Mouse (Mus musculus) left cerebral cortex, adult 8-10 months (tissue): Measurements from ENCODE around the gene Oxtr. TPM values are rescaled to one million over a fixed set of nuclear protein-coding genes. Genes with fewer than 3 reads are reported as not detected.

Experiments
- DNase-seq, 2 experiments: peaks; one replicate each; pipeline ENCODE4 v3.0.0; 2022; ENCODE audit warnings: low spot score in 2 of 2
- total RNA-seq, 4 experiments: library from RNA; stranded (reverse); gene quantifications; 2 replicates each; pipeline ENCODE4 v1.2.4; 2022

Gene Oxtr
- total RNA-seq, 4 experiments from 2014 or later = 4.3 to 5.1 (median 4.7) TPM

DNA sequence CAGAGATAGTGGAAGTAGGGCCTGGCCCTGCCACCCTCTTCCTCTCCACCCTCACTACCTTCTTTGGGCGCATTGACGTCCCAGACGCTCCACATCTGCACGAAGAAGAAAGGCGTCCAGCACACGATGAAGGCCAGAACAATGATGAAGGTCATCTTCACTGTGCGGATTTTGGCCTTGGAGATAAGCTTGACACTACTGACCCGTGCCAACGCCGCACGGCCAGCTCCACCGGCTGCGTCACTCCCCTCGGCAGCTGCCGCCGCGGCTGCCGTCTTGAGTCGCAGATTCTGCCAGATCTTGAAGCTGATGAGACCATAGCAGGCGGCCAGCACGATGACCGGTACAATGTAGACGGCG, 942 bp downstream of the Oxtr start:
- no peak for DNase-seq

DNA sequence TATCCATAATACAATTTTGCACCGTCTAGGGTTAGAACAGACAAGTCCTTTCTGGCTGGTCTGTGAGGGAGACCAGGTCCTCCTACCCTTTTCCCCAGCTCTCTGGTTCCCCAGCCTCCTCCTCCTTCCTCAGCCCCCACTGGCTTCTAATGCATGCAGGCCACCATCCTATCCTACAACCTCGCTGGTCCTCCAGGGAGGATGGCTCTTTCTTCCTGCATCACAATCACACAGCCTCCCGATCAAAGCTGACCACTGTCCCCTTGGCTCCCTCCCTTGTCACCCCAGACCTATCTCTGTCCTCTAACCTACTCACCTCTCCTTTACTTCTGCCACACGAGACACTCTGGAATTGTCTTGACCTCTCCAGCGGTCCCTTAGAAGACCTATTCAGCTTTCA, 1.8 kb downstream of the Oxtr start:
- DNase-seq = no peak

DNA sequence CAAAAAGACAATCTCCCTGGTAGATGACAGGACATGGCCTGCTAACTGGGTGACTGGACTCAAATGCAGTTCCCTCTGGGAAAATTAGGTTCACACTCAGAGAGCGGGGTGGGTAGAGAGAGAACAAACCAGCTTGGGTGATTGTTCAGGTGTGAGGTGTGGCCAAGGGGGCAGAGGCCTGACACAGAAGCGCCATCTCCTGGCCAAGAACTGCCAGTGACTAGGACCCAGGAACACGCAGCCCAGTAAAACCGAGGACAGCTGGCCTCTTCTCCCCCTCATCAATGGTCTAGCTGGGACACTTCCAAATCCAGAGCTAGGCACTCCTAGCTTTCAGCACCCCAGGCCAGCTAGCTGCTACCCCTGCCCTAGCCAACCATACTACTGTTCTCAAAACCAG, 5.4 kb downstream of the Oxtr start:
- no peak for DNase-seq

DNA sequence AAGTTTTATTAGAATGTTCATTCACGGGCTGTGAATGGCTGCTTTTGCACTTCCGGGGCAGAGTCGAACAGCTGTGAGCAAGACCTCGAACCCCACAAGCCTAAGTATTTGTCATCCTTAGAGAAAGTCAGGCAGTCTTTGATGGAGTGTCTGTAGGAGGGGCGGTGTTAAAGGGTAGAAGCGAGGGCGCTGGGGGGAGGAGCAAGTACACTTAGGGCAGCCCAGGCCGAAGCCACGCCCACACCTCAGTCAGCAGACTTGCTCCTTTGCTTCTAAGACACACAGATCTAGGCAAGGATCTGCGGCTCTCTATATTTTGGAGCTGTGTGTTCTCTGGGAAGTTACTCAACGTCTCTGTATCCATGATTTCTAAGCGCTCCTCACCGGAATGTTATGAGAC, 9.9 kb downstream of the Oxtr start:
- no peak for DNase-seq

DNA sequence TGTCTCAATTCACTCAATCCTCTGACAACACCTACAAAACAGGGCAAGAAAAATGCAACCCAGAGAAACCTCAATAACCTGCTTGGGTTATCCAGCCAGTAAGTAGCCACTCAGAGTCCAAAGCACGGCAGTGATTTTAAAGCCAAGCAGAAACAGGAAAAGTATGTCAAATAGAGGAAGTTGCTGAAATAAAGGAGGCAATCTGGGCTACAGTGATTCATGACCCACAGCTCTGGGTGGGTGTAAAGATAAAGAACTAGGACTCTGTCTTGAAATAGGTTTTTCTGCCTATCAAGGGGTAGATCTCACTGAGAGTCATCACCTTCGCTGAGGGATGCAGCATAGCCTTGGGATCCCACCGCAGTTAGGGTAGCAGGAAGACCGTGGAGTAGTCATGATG, 18.1 kb downstream of the Oxtr start:
- no peak for DNase-seq

DNA sequence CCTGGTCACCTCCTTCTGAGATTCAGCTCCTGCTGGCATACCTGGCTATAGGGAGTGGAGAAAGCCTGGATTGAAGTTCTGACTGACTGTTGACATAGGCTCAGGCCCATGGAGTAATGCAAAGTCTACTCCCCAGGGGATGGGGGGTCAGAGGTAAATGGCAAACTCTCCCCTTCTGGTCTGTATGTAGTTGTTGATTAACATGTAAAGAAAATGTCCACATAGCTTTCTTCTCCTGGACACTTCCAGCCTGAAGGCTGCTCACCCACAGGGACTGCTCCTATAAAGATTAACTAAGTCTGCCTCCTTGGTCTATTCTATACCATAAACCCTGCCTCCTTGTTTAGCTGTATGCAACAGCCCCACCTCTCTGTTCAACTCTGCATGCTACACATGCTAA, 23.7 kb downstream of the Oxtr start:
- no peak for DNase-seq

DNA sequence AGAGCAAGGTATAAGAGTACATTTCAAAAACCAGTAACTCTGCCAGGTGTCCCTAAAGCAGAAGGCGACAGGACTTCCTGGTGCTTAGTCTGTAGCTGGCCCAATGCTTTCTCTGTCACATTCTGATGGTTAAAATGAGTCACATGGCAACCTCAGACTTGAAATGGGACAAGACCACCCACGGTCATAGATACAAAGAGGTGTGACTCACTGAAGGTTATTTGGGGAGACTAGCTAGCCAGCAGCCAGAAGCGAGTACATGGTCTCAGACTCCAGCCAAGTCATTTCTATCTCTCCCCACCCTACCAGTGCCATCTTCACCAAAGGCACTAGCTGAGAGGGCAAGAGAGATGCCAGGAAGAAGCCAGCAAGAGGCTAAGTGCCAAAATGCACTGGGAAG, 24.3 kb downstream of the Oxtr start:
- peak in 1 of 2 experiments; percentile 12 for DNase-seq

DNA sequence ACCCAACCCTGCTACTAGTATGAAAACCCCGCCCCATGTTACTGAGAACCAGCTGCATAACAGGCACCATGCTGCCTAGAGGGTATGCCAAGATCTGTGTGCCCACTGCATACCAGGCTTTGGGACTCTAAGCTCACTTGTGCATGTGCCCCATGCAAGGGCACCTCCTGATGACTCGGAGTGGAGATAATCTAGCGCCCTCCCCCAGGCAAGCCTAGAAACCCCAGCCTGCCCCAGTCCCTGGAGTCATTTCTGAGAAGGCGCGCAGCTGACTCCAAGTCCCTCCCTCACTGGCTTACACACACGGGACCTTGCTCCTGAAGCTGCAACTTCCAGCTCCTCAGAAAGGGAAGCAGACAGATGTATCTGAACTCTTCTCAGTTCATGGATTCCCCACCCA, 26.4 kb downstream of the Oxtr start:
- DNase-seq = no peak

DNA sequence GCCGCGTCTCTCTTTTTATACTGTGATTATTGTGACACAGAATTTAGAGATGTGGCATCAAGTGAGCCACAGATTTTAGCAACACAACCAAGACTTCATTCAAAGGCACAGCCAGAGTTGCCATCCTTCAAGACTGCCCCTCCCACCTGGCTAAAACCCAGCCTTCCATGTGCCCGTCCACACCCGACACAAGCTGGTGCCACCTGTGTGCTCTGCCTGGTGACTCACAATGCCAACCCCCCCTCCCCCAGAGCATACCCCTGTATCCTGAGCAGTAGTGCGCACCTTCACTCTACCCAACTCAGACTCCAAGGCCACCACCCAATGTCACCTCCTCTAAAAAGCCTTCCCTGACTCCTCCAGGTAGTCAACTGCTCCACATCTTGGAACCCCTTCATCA, 28.3 kb downstream of the Oxtr start:
- DNase-seq = no peak

DNA sequence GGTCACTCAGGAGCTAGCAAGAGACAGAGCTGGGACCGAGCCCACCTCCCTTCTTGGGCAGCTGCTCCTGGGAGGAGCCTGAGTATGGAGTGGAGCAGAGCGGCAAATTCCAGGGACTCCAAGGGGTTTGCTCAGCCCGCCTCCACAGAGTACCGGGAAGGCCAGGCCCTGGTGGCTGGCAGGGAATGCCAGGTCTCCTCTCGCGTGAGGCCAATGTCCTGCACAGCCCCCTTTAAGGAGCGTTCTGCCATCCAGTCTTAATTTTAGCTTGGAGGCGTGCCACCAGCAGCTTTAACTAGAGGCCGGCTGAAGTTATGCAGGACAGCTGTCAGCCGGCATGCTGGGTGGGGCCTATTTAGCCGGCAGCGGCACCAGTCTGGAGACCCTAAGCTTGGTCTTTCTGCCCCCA, 30.4 kb downstream of the Oxtr start, which contains the start of gene Cav3:
Cav3 (plus strand) TSS at position 165 of the 409 bp plus-strand sequence.
- no peak for DNase-seq

DNA sequence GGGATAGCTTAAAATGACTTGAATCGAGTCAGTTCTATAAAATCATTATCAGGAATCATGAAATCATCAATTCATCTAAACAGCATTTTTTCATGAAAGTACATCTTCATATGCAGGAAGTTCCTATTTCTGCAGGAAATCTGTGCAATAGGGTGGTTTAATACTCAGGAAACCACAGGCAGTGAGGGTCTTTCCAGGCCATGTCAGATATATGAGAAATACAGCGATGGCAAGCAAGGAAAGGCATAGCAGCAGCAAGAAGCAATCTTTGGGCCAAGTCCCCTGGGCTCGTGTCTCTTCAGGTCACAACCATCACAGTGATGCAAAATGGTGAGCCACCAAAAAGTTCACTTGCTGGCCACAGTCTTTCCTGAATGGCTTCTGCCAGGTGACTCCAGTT, 44.1 kb downstream of the Oxtr start:
- no peak for DNase-seq

DNA sequence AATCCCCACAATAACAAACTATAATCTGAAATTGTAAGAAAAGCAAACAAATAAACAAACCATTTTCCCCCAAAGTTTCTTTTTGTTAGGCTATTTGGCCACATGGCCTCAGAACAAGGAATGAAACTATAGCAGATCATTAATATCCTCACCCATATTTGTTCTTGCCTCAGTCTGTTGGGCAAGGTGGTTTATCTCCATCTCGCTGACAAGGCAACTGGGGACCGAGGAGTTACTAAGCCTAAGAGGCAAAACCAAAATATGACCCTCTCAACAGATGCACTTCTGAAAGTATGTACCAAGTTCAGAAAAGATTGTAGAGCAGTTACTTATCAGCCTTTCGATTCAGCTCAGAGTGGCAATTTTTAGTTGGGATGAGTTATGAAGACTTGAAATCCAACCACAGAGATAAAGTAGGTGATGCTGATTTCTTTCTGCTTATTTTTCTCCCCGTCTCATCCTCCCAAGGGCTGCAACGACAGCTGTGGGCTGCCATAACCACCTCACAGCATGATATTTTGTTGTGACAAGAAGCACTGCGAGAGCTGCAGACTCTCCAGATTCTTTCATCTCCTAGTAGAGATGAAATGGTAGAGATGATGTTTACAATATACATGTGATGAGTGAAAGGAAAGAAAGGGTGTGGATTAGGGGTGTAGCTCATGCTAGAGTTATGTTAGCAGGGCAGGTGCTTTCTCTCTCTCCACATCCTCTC, 63.6 kb downstream of the Oxtr start:
- DNase-seq = no peak

DNA sequence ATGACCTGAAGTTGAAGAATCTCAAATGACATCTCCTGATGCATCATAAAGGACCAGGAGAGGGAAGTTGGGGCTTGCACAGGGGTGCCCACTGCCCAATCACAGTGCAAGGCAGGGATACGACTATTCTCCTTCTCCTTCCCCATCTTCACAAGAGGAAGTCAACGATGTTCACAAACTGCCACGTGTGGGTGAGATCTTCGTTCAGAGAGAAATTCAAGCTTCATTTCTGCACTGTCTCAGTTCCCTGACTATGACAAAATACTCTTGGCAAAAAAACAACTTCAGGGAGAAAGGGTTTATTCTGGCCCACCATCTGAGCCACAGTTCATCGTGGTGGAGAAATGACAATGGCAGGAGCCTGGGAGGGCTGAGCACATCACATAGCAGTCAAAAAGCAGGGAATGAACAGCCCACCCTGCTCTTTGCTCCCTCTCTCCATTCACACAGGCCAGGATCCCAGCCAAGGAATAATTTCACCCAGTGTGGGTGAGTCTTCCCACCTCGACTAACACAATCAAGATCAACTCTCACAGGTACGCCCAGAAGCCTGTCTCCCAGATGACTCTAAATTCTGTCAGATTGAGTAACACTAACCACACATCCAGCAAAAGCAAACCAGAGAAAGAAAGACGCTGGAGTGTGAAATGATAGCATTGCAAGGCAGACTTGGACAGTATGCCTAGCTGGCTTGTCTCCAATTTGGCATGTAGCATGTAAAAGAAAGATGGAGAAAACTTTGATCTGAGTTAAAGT, 65.8 kb downstream of the Oxtr start:
- DNase-seq = peak; percentile 7 to 58

Other genes with a start within 250 kb of the Oxtr start
- 10 to 100 TPM in 1 of 4 experiments, 1 to 10 TPM in 3; 8.7 to 10.8 (median 9.5) TPM for gene Lmcd1, start 216.2 kb downstream of the Oxtr start, total RNA-seq
- gene Ssu2, start 101.9 kb downstream of the Oxtr start, total RNA-seq = under 1 TPM in 3 of 4 experiments, not detected in 1; 0.23 to 0.49 (median 0.44) TPM
- under 1 TPM in 2 of 4 experiments, not detected in 2; 0.32 to 0.33 TPM for gene Cav3, start 30.4 kb downstream of the Oxtr start, total RNA-seq
- 1 to 10 TPM; 7.8 to 9.8 (median 8.4) TPM for gene Rad18, start 206.7 kb upstream of the Oxtr start, total RNA-seq